Mouse (Mus musculus): ENCODE data around the gene Tinf2. TPM values are rescaled to one million over a fixed set of nuclear protein-coding genes. Genes with fewer than 3 reads are reported as not detected.

The Tinf2 gene
- total and polyA plus RNA-seq, 2 experiments: 7.7 to 8.2 TPM

- no peak for TF ChIP-seq CTCF (IDR thresholded peaks at IDR 0.05; ENCODE audit: low read depth, low read length)
- peaks cover 19% of the 10 kb centered on the region for H3K4me1 ChIP-seq (ENCODE audit: control insufficient read depth, insufficient read depth, low read length)
- peak overlapping the region; percentile 20; the same call in 1 of the 2 replicates for H3K4me3 ChIP-seq (ENCODE audit: insufficient read depth, low read depth, low read length)
- H3K36me3 ChIP-seq (ENCODE audit: control insufficient read depth, insufficient read depth, low read length): peaks cover 3% of the 10 kb centered on the region; the same call in 1 of the 2 replicates
- H3K79me2 ChIP-seq (ENCODE audit: control insufficient read depth, insufficient read depth, low read length): no peaks in the 10 kb centered on the region
- no peaks in the 10 kb centered on the region for H3K27me3 ChIP-seq (ENCODE audit: control insufficient read depth, insufficient read depth, low read length)
- peak overlapping the region; percentile 96 for H3K27ac ChIP-seq (replicated peaks; ENCODE audit: insufficient read depth, low read depth, low read length)
- H3K9ac ChIP-seq (ENCODE audit: low read depth, low read length): peak overlapping the region; percentile 50
- 58% methylated on average over 12 of the region's 12 CpGs for WGBS
- DNase-seq (ENCODE audit: extremely low read depth, low read depth, low spot score): peak; percentile 53
These were observed 39.0 kb upstream of the Tinf2 start for GRCm38 (mm10) chr14:55720666-55721065.

- Histone ChIP-seq H3K36me3 (ENCODE audit: control insufficient read depth, insufficient read depth, low read length) (peaks cover 3% of the 10 kb centered on the region; the same call in 1 of the 2 replicates), H3K79me2 (ENCODE audit: control insufficient read depth, insufficient read depth, low read length) (no peaks in the 10 kb centered on the region), H3K27ac (replicated peaks; ENCODE audit: insufficient read depth, low read depth, low read length) (no peak overlapping the region), H3K27me3 (ENCODE audit: control insufficient read depth, insufficient read depth, low read length) (no peaks in the 10 kb centered on the region), H3K4me1 (ENCODE audit: control insufficient read depth, insufficient read depth, low read length) (peaks cover 13% of the 10 kb centered on the region; the same call in 1 of the 2 replicates), H3K9ac (ENCODE audit: low read depth, low read length) (no peak overlapping the region), H3K4me3 (ENCODE audit: insufficient read depth, low read depth, low read length) (no peak overlapping the region)
- 84% methylated on average over 6 of the region's 6 CpGs for WGBS
- no peak for DNase-seq (ENCODE audit: extremely low read depth, low read depth, low spot score)
- TF ChIP-seq CTCF (IDR thresholded peaks at IDR 0.05; ENCODE audit: low read depth, low read length) (no peak), POLR2A (IDR thresholded peaks at IDR 0.05; ENCODE audit: extremely low read depth, insufficient read depth, low read length) (no peak)
These were observed 38.1 kb upstream of the Tinf2 start for GRCm38 (mm10) chr14:55719737-55720136.

- Histone ChIP-seq H3K36me3 (ENCODE audit: control insufficient read depth, insufficient read depth, low read length) (peaks cover 3% of the 10 kb centered on the region; the same call in 1 of the 2 replicates), H3K4me1 (ENCODE audit: control insufficient read depth, insufficient read depth, low read length) (peaks cover 24% of the 10 kb centered on the region), H3K4me3 (ENCODE audit: insufficient read depth, low read depth, low read length) (no peak overlapping the region), H3K79me2 (ENCODE audit: control insufficient read depth, insufficient read depth, low read length) (peaks cover 4% of the 10 kb centered on the region; the same call in 1 of the 2 replicates), H3K27ac (replicated peaks; ENCODE audit: insufficient read depth, low read depth, low read length) (no peak overlapping the region), H3K9ac (ENCODE audit: low read depth, low read length) (no peak overlapping the region), H3K27me3 (ENCODE audit: control insufficient read depth, insufficient read depth, low read length) (no peaks in the 10 kb centered on the region)
- 91% methylated on average over 8 of the region's 8 CpGs for WGBS
- TF ChIP-seq POLR2A (IDR thresholded peaks at IDR 0.05; ENCODE audit: extremely low read depth, insufficient read depth, low read length) (no peak), CTCF (IDR thresholded peaks at IDR 0.05; ENCODE audit: low read depth, low read length) (no peak)
- no peak for DNase-seq (ENCODE audit: extremely low read depth, low read depth, low spot score)
These were observed 35.3 kb upstream of the Tinf2 start for GRCm38 (mm10) chr14:55716884-55717283.

GRCm38 (mm10) chr14:55716271-55716670, 34.7 kb upstream of the Tinf2 start:
- Histone ChIP-seq H3K4me3 (ENCODE audit: insufficient read depth, low read depth, low read length) (no peak overlapping the region), H3K4me1 (ENCODE audit: control insufficient read depth, insufficient read depth, low read length) (peaks cover 28% of the 10 kb centered on the region), H3K79me2 (ENCODE audit: control insufficient read depth, insufficient read depth, low read length) (peaks cover 4% of the 10 kb centered on the region; the same call in 1 of the 2 replicates), H3K36me3 (ENCODE audit: control insufficient read depth, insufficient read depth, low read length) (peaks cover 3% of the 10 kb centered on the region; the same call in 1 of the 2 replicates), H3K27me3 (ENCODE audit: control insufficient read depth, insufficient read depth, low read length) (no peaks in the 10 kb centered on the region), H3K9ac (ENCODE audit: low read depth, low read length) (no peak overlapping the region), H3K27ac (replicated peaks; ENCODE audit: insufficient read depth, low read depth, low read length) (no peak overlapping the region)
- 94% methylated on average over 6 of the region's 6 CpGs for WGBS
- no peak for DNase-seq (ENCODE audit: extremely low read depth, low read depth, low spot score)
- TF ChIP-seq CTCF (IDR thresholded peaks at IDR 0.05; ENCODE audit: low read depth, low read length) (no peak), POLR2A (IDR thresholded peaks at IDR 0.05; ENCODE audit: extremely low read depth, insufficient read depth, low read length) (no peak)

GRCm38 (mm10) chr14:55714893-55715292, 33.3 kb upstream of the Tinf2 start:
- H3K9ac ChIP-seq (ENCODE audit: low read depth, low read length): no peak overlapping the region
- no peak for TF ChIP-seq POLR2A (IDR thresholded peaks at IDR 0.05; ENCODE audit: extremely low read depth, insufficient read depth, low read length)
- TF ChIP-seq CTCF (IDR thresholded peaks at IDR 0.05; ENCODE audit: low read depth, low read length): no peak
- H3K79me2 ChIP-seq (ENCODE audit: control insufficient read depth, insufficient read depth, low read length): peaks cover 4% of the 10 kb centered on the region; the same call in 1 of the 2 replicates
- DNase-seq (ENCODE audit: extremely low read depth, low read depth, low spot score): peak; percentile 88
- no peaks in the 10 kb centered on the region for H3K27me3 ChIP-seq (ENCODE audit: control insufficient read depth, insufficient read depth, low read length)
- H3K4me3 ChIP-seq (ENCODE audit: insufficient read depth, low read depth, low read length): no peak overlapping the region
- WGBS: 18% methylated on average over 6 of the region's 6 CpGs
- peaks cover 24% of the 10 kb centered on the region for H3K4me1 ChIP-seq (ENCODE audit: control insufficient read depth, insufficient read depth, low read length)
- H3K36me3 ChIP-seq (ENCODE audit: control insufficient read depth, insufficient read depth, low read length): peaks cover 3% of the 10 kb centered on the region; the same call in 1 of the 2 replicates
- H3K27ac ChIP-seq (replicated peaks; ENCODE audit: insufficient read depth, low read depth, low read length): peak overlapping the region; percentile 65

- Histone ChIP-seq H3K9ac (ENCODE audit: low read depth, low read length) (peak within 1 kb of the TSS; percentile 80), H3K27me3 (ENCODE audit: control insufficient read depth, insufficient read depth, low read length) (no peaks in the 10 kb centered on the region), H3K4me1 (ENCODE audit: control insufficient read depth, insufficient read depth, low read length) (peaks cover 24% of the 10 kb centered on the region), H3K27ac (replicated peaks; ENCODE audit: insufficient read depth, low read depth, low read length) (peak within 1 kb of the TSS; percentile 87), H3K79me2 (ENCODE audit: control insufficient read depth, insufficient read depth, low read length) (peaks cover 4% of the 10 kb centered on the region; the same call in 1 of the 2 replicates), H3K36me3 (ENCODE audit: control insufficient read depth, insufficient read depth, low read length) (peaks cover 3% of the 10 kb centered on the region; the same call in 1 of the 2 replicates), H3K4me3 (ENCODE audit: insufficient read depth, low read depth, low read length) (peak within 1 kb of the TSS; percentile 82)
- TF ChIP-seq POLR2A (IDR thresholded peaks at IDR 0.05; ENCODE audit: extremely low read depth, insufficient read depth, low read length) (no peak), CTCF (IDR thresholded peaks at IDR 0.05; ENCODE audit: low read depth, low read length) (no peak)
- no peak for DNase-seq (ENCODE audit: extremely low read depth, low read depth, low spot score)
- 26% methylated on average over 4 of the region's 4 CpGs for WGBS
These were observed 32.1 kb upstream of the Tinf2 start, which contains the start of gene Tgm1 for GRCm38 (mm10) chr14:55713729-55714122. Gene Tgm1 (minus strand): TSS chr14:55713926.
